Mouse (Mus musculus): ENCODE measurements around the gene Rpl18a. TPM values are rescaled to one million over a fixed set of nuclear protein-coding genes. Genes with fewer than 3 reads are reported as not detected.

Rpl18a gene
- polyA plus RNA-seq, 1 experiment from 2014 or later, result 2,490 TPM

- H3K9me3 ChIP-seq (ENCODE audit: low read length), result no peaks in the 10 kb centered on the region
- no peak overlapping the region for H3K4me3 ChIP-seq (ENCODE audit: low read depth, low read length)
- WGBS (ENCODE audit: insufficient replicate concordance), result 81% methylated on average over 11 of the region's 11 CpGs
- H3K27me3 ChIP-seq (ENCODE audit: insufficient read depth, low read length), result no peaks in the 10 kb centered on the region
- H3K9ac ChIP-seq (replicated peaks), result no peak overlapping the region
- no peak for TF ChIP-seq EP300 (IDR thresholded peaks at IDR 0.05; ENCODE audit: low read depth)
- no peak for TF ChIP-seq CTCF (IDR thresholded peaks at IDR 0.05; ENCODE audit: low read depth)
- DNase-seq (no peak), ATAC-seq (no peak)
- H3K4me2 ChIP-seq (ENCODE audit: low read depth, low read length), result no peak overlapping the region
- H3K27ac ChIP-seq (ENCODE audit: low read depth), result no peak overlapping the region
- H3K36me3 ChIP-seq (replicated peaks; ENCODE audit: insufficient read depth, low read length), result no peaks in the 10 kb centered on the region
- H3K4me1 ChIP-seq (ENCODE audit: insufficient read depth), result no peaks in the 10 kb centered on the region
These were observed 34.5 kb upstream of the Rpl18a start for GRCm38 (mm10) chr8:70931731-70932130.

GRCm38 (mm10) chr8:70928778-70929322 is 31.6 kb upstream of the Rpl18a start:
- Histone ChIP-seq H3K27ac (ENCODE audit: low read depth) (no peak overlapping the region), H3K9me3 (ENCODE audit: low read length) (no peaks in the 10 kb centered on the region), H3K4me3 (ENCODE audit: low read depth, low read length) (no peak overlapping the region), H3K4me1 (ENCODE audit: insufficient read depth) (no peaks in the 10 kb centered on the region), H3K36me3 (replicated peaks; ENCODE audit: insufficient read depth, low read length) (no peaks in the 10 kb centered on the region), H3K27me3 (ENCODE audit: insufficient read depth, low read length) (no peaks in the 10 kb centered on the region), H3K9ac (replicated peaks) (no peak overlapping the region), H3K4me2 (ENCODE audit: low read depth, low read length) (no peak overlapping the region)
- WGBS (ENCODE audit: insufficient replicate concordance), result 49% methylated on average over 5 of the region's 5 CpGs
- ATAC-seq (no peak), DNase-seq (no peak)
- TF ChIP-seq CTCF (IDR thresholded peaks at IDR 0.05; ENCODE audit: low read depth) (no peak), EP300 (IDR thresholded peaks at IDR 0.05; ENCODE audit: low read depth) (no peak)

- Histone ChIP-seq H3K4me2 (ENCODE audit: low read depth, low read length) (no peak overlapping the region), H3K36me3 (replicated peaks; ENCODE audit: insufficient read depth, low read length) (no peaks in the 10 kb centered on the region), H3K4me3 (ENCODE audit: low read depth, low read length) (no peak overlapping the region), H3K27me3 (ENCODE audit: insufficient read depth, low read length) (no peaks in the 10 kb centered on the region), H3K9ac (replicated peaks) (no peak overlapping the region), H3K27ac (ENCODE audit: low read depth) (no peak overlapping the region), H3K4me1 (ENCODE audit: insufficient read depth) (no peaks in the 10 kb centered on the region), H3K9me3 (ENCODE audit: low read length) (no peaks in the 10 kb centered on the region)
- no peak for ATAC-seq
- DNase-seq, result no peak
- no peak for TF ChIP-seq CTCF (IDR thresholded peaks at IDR 0.05; ENCODE audit: low read depth)
- WGBS (ENCODE audit: insufficient replicate concordance), result 86% methylated on average over 3 of the region's 3 CpGs
These were observed 30.9 kb upstream of the Rpl18a start for GRCm38 (mm10) chr8:70928096-70928495.

GRCm38 (mm10) chr8:70926396-70926795 is 29.2 kb upstream of the Rpl18a start:
- no peak overlapping the region for H3K9ac ChIP-seq (replicated peaks)
- ATAC-seq (no peak), DNase-seq (no peak)
- WGBS (ENCODE audit: insufficient replicate concordance), result 78% methylated on average over 5 of the region's 5 CpGs
- H3K27ac ChIP-seq (ENCODE audit: low read depth), result no peak overlapping the region
- no peak overlapping the region for H3K4me2 ChIP-seq (ENCODE audit: low read depth, low read length)
- TF ChIP-seq CTCF (IDR thresholded peaks at IDR 0.05; ENCODE audit: low read depth) (no peak), EP300 (IDR thresholded peaks at IDR 0.05; ENCODE audit: low read depth) (no peak)
- H3K4me1 ChIP-seq (ENCODE audit: insufficient read depth), result no peaks in the 10 kb centered on the region
- H3K4me3 ChIP-seq (ENCODE audit: low read depth, low read length), result no peak overlapping the region
- no peaks in the 10 kb centered on the region for H3K9me3 ChIP-seq (ENCODE audit: low read length)
- H3K27me3 ChIP-seq (ENCODE audit: insufficient read depth, low read length), result no peaks in the 10 kb centered on the region
- H3K36me3 ChIP-seq (replicated peaks; ENCODE audit: insufficient read depth, low read length), result no peaks in the 10 kb centered on the region

- Histone ChIP-seq H3K27ac (ENCODE audit: low read depth) (no peak overlapping the region), H3K4me1 (ENCODE audit: insufficient read depth) (no peaks in the 10 kb centered on the region), H3K4me2 (ENCODE audit: low read depth, low read length) (no peak overlapping the region), H3K27me3 (ENCODE audit: insufficient read depth, low read length) (no peaks in the 10 kb centered on the region), H3K9ac (replicated peaks) (no peak overlapping the region), H3K9me3 (ENCODE audit: low read length) (no peaks in the 10 kb centered on the region), H3K36me3 (replicated peaks; ENCODE audit: insufficient read depth, low read length) (no peaks in the 10 kb centered on the region), H3K4me3 (ENCODE audit: low read depth, low read length) (no peak overlapping the region)
- DNase-seq (no peak), ATAC-seq (no peak)
- 77% methylated on average over 4 of the region's 4 CpGs for WGBS (ENCODE audit: insufficient replicate concordance)
- no peak for TF ChIP-seq CTCF (IDR thresholded peaks at IDR 0.05; ENCODE audit: low read depth)
- no peak for TF ChIP-seq EP300 (IDR thresholded peaks at IDR 0.05; ENCODE audit: low read depth)
These were observed 28.5 kb upstream of the Rpl18a start for GRCm38 (mm10) chr8:70925754-70926153.

- Histone ChIP-seq H3K27me3 (ENCODE audit: insufficient read depth, low read length) (no peaks in the 10 kb centered on the region), H3K4me3 (ENCODE audit: low read depth, low read length) (no peak overlapping the region), H3K4me2 (ENCODE audit: low read depth, low read length) (no peak overlapping the region), H3K4me1 (ENCODE audit: insufficient read depth) (no peaks in the 10 kb centered on the region), H3K36me3 (replicated peaks; ENCODE audit: insufficient read depth, low read length) (no peaks in the 10 kb centered on the region), H3K9ac (replicated peaks) (no peak overlapping the region), H3K9me3 (ENCODE audit: low read length) (no peaks in the 10 kb centered on the region), H3K27ac (ENCODE audit: low read depth) (no peak overlapping the region)
- TF ChIP-seq CTCF (IDR thresholded peaks at IDR 0.05; ENCODE audit: low read depth) (no peak), EP300 (IDR thresholded peaks at IDR 0.05; ENCODE audit: low read depth) (no peak)
- ATAC-seq (no peak), DNase-seq (no peak)
- 81% methylated on average over 4 of the region's 4 CpGs for WGBS (ENCODE audit: insufficient replicate concordance)
These were observed 26.9 kb upstream of the Rpl18a start for GRCm38 (mm10) chr8:70924151-70924550.

All from liver, postnatal 0 days (tissue).